ENCODE assay signal across 9 mouse cellular contexts in genomic region chr13:69739091-69739758, GRCm38 (mm10). TPM values are rescaled to one million over a fixed set of nuclear protein-coding genes. Genes with fewer than 3 reads are reported as not detected.
DNase-seq lines count a peak whose midpoint lies in the region; ATAC-seq lines count a peak whose summit lies in the region.
"Had no signal": no experiment of that assay in that cellular context is flagged by ENCODE, and none has a peak within 500 bp of the region (broad histone marks: within the 10 kb centered on the region; RNA-seq: fewer than 3 reads in every experiment).

No protein-coding gene starts in this region.

- peak overlapping the region; percentile 70 for H3K9ac ChIP-seq in heart, embryonic 14.5 days (ENCODE audit: low read length)
- H3K9ac ChIP-seq in midbrain, embryonic 13.5 days (replicated peaks): peak overlapping the region; percentile 95

- 0 out of 2 replicates have a peak, but pooled peaks have one; percentile 8 for ATAC-seq in common myeloid progenitor, adult 5-6 weeks (replicated peaks; ENCODE audit: low read depth, poor library complexity, severe bottlenecking)
- peak; percentile 60 for ATAC-seq in heart, embryonic 14.5 days (ENCODE audit: insufficient number of reproducible peaks, insufficient read depth, low FRiP score, low read depth)
- peak; percentile 4; the same call in 1 of the 2 replicates for ATAC-seq in midbrain, embryonic 13.5 days

- H3K4me3 ChIP-seq in heart, embryonic 14.5 days (ENCODE audit: control insufficient read depth in 1 of 2, insufficient read depth in 1 of 2, low read depth in 1 of 2, low read length in 2 of 2): peak overlapping the region; percentile 53 to 70
- H3K4me3 ChIP-seq in midbrain, embryonic 13.5 days (replicated peaks): peak overlapping the region; percentile 70

- under 1% methylated on average over 67 of the region's 78 CpGs for WGBS in heart, embryonic 14.5 days
- WGBS in midbrain, embryonic 13.5 days: under 1% methylated on average over 77 of the region's 78 CpGs

- no peaks in the 10 kb centered on the region for H3K36me3 ChIP-seq in heart, embryonic 14.5 days (ENCODE audit: control insufficient read depth, insufficient read depth, low read length)
- no peaks in the 10 kb centered on the region for H3K36me3 ChIP-seq in midbrain, embryonic 13.5 days

- H3K4me1 ChIP-seq in heart, embryonic 14.5 days (ENCODE audit: control insufficient read depth in 2 of 2, insufficient read depth in 2 of 2, low read length in 2 of 2): peaks cover 4 to 16% of the 10 kb centered on the region in 2 experiments; a peak in 3 of 4 replicates
- peaks cover 47% of the 10 kb centered on the region for H3K4me1 ChIP-seq in midbrain, embryonic 13.5 days (replicated peaks)

- peak; percentile 7 for DNase-seq in gastrocnemius, adult 18-20 months (ENCODE audit: low spot score)
- DNase-seq in gastrocnemius, postnatal 25 days: no peak
- DNase-seq in ES-CJ7 (ENCODE audit: low read depth, low spot score): peak; percentile 4
- DNase-seq in layer of hippocampus, postnatal 36 days: peak; percentile 52
- peak; percentile 8 for DNase-seq in thymus, postnatal 25 days

- H3K27ac ChIP-seq in heart, embryonic 14.5 days (replicated peaks in 1 of 2; ENCODE audit: control insufficient read depth in 1 of 2, insufficient read depth in 1 of 2, low read depth in 2 of 2, low read length in 2 of 2): no peak overlapping the region
- H3K27ac ChIP-seq in midbrain, embryonic 13.5 days: peak overlapping the region; percentile 97

- peaks cover 59% of the 10 kb centered on the region for H3K27me3 ChIP-seq in heart, embryonic 14.5 days (ENCODE audit: control insufficient read depth, insufficient read depth, low read length)
- H3K27me3 ChIP-seq in midbrain, embryonic 13.5 days: peaks cover 22% of the 10 kb centered on the region; the same call in 1 of the 2 replicates

- peaks cover 5% of the 10 kb centered on the region; the same call in 1 of the 2 replicates for H3K9me3 ChIP-seq in heart, embryonic 14.5 days (ENCODE audit: control insufficient read depth, low read length)
- H3K9me3 ChIP-seq in midbrain, embryonic 13.5 days: no peaks in the 10 kb centered on the region

- peak overlapping the region; percentile 100 for H3K4me2 ChIP-seq in heart, embryonic 14.5 days (ENCODE audit: low read length)
- H3K4me2 ChIP-seq in midbrain, embryonic 13.5 days (replicated peaks): peak overlapping the region; percentile 79

RNA-seq across cellular contexts. Expression of gene Ube2ql1, which starts 0.5 kb away (rescaled TPM):
- total RNA-seq in gastrocnemius, adult 18-20 months (2021): under 1 TPM; 0.62 to 1.00 TPM
- total RNA-seq in gastrocnemius, postnatal 25 days (2021): under 1 TPM; 0.27 to 0.64 TPM
- not detected in 2 replicates for total RNA-seq in common myeloid progenitor, adult 5-6 weeks (2017)
- 0.74 and 1.0 TPM in 2 replicates for polyA plus RNA-seq in heart, embryonic 14.5 days (2014; fragmentation: Nextera tagmentation; extraction: Ambion mirVana)
- 100 to 1,000 TPM; 192 to 209 TPM for total RNA-seq in layer of hippocampus, postnatal 36 days (2021)
- 16.2 and 17.0 TPM in 2 replicates for polyA plus RNA-seq in midbrain, embryonic 13.5 days (2015; fragmentation: Nextera tagmentation; extraction: Ambion mirVana)
- total RNA-seq: CH12.LX had no signal

Comparison
In these comparisons a context has a peak if more than half of its experiments do, and no peak if none do; other contexts are left out.
1. ATAC-seq: peak in every context shown above with its lines; median percentile 60 in heart, embryonic 14.5 days; 8 in common myeloid progenitor, adult 5-6 weeks; 4 in midbrain, embryonic 13.5 days.
2. RNA of gene Ube2ql1, which starts 0.5 kb away (total RNA-seq): 192 to 209 TPM in layer of hippocampus, postnatal 36 days; 0.62 to 1.00 TPM in gastrocnemius, adult 18-20 months, 0.27 to 0.64 TPM in gastrocnemius, postnatal 25 days and not detected in common myeloid progenitor, adult 5-6 weeks; every median in the first group is over 10 times any median in the second.